Mouse (Mus musculus) heart, adult 9 months (tissue): ENCODE results near the gene Rmnd5a.

Experiments
- DNase-seq, 2 experiments: peaks; one replicate each; pipeline ENCODE4 v3.0.0; 2022; ENCODE audit warnings: low spot score in 2 of 2

The Rmnd5a gene

GRCm38 (mm10) chr6:71441251-71441580 is 779 bp upstream of the Rmnd5a start:
- no peak for DNase-seq

- DNase-seq: no peak
Measured at GRCm38 (mm10) chr6:71440217-71440491, 283 bp downstream of the Rmnd5a start.

GRCm38 (mm10) chr6:71439506-71440216 is 776 bp downstream of the Rmnd5a start:
- DNase-seq: peak; percentile 16 to 46

- no peak for DNase-seq
Measured at GRCm38 (mm10) chr6:71438070-71438469, 2.4 kb downstream of the Rmnd5a start.

GRCm38 (mm10) chr6:71427996-71428725 is 12.3 kb downstream of the Rmnd5a start:
- DNase-seq: no peak

- DNase-seq: no peak
Measured at GRCm38 (mm10) chr6:71425681-71426080, 14.8 kb downstream of the Rmnd5a start.

- DNase-seq: no peak
Measured at GRCm38 (mm10) chr6:71423116-71423515, 17.3 kb downstream of the Rmnd5a start.

GRCm38 (mm10) chr6:71422162-71422561 is 18.3 kb downstream of the Rmnd5a start:
- DNase-seq: no peak

GRCm38 (mm10) chr6:71420848-71421247 is 19.6 kb downstream of the Rmnd5a start:
- no peak for DNase-seq

GRCm38 (mm10) chr6:71418874-71419273 is 21.6 kb downstream of the Rmnd5a start:
- peak; percentile 25 to 54 for DNase-seq

- no peak for DNase-seq
Measured at GRCm38 (mm10) chr6:71415446-71415845, 25.0 kb downstream of the Rmnd5a start.

- DNase-seq: peak; percentile 12 to 21
Measured at GRCm38 (mm10) chr6:71414624-71415023, 25.8 kb downstream of the Rmnd5a start.

- peak in 1 of 2 experiments; percentile 15 for DNase-seq
Measured at GRCm38 (mm10) chr6:71398829-71399609, 41.4 kb downstream of the Rmnd5a start.

GRCm38 (mm10) chr6:71396761-71397160 is 43.7 kb downstream of the Rmnd5a start:
- DNase-seq: no peak

GRCm38 (mm10) chr6:71396016-71396415 is 44.4 kb downstream of the Rmnd5a start:
- no peak for DNase-seq

GRCm38 (mm10) chr6:71390496-71390895 is 49.9 kb downstream of the Rmnd5a start:
- no peak for DNase-seq

- no peak for DNase-seq
Measured at GRCm38 (mm10) chr6:71381654-71382053, 58.8 kb downstream of the Rmnd5a start.

- no peak for DNase-seq
Measured at GRCm38 (mm10) chr6:71376711-71377110, 63.7 kb downstream of the Rmnd5a start.

GRCm38 (mm10) chr6:71374921-71375320 is 65.5 kb downstream of the Rmnd5a start:
- DNase-seq: no peak

- DNase-seq: no peak
Measured at GRCm38 (mm10) chr6:71374311-71374829, 66.1 kb downstream of the Rmnd5a start.

GRCm38 (mm10) chr6:71373249-71373775 is 67.1 kb downstream of the Rmnd5a start, which contains the start of gene Cd8a:
TSS of gene Cd8a (plus strand) at chr6:71373427.
- no peak for DNase-seq

GRCm38 (mm10) chr6:71372041-71372720 is 68.3 kb downstream of the Rmnd5a start:
- no peak for DNase-seq
